Mouse (Mus musculus) neural tube, embryonic 15.5 days (tissue): Measurements from ENCODE around the gene Rce1. TPM values are rescaled to one million over a fixed set of nuclear protein-coding genes. Genes with fewer than 3 reads are reported as not detected.

Experiments
- ATAC-seq: fragments of 200-750 bp; cut with Nextera tagmentation; 2 replicates; pipeline ENCODE4 v1.8.0; 2017; ENCODE audit warnings: mild to moderate bottlenecking, moderate TSS enrichment, moderate library complexity; ENCODE audit not compliant: low FRiP score
- H3K27ac ChIP-seq: fragments of 300-500 bp; sonication (generic); replicated peaks from 2 replicates; pipeline ENCODE4 v1.5.1; 2015; ENCODE audit warnings: mild to moderate bottlenecking, inconsistent platforms
- H3K27me3 ChIP-seq: fragments of 300-500 bp; sonication (generic); replicated peaks from 2 replicates; pipeline ENCODE4 v1.6.1; 2015; ENCODE audit warnings: inconsistent platforms
- H3K36me3 ChIP-seq: fragments of 300-500 bp; sonication (generic); 2 replicates; pipeline ENCODE4 v1.6.1; 2015; ENCODE audit warnings: inconsistent platforms
- H3K4me1 ChIP-seq: fragments of 300-500 bp; sonication (generic); 2 replicates; pipeline ENCODE4 v1.6.1; 2015; ENCODE audit warnings: inconsistent platforms
- H3K4me2 ChIP-seq: fragments of 300-500 bp; sonication (generic); 2 replicates; pipeline ENCODE4 v1.6.1; 2015; ENCODE audit warnings: inconsistent platforms, mild to moderate bottlenecking, moderate library complexity
- H3K4me3 ChIP-seq: fragments of 300-500 bp; sonication (generic); replicated peaks from 2 replicates; pipeline ENCODE4 v1.5.1; 2015; ENCODE audit warnings: mild to moderate bottlenecking, inconsistent platforms
- H3K9ac ChIP-seq: fragments of 300-500 bp; sonication (generic); replicated peaks from 2 replicates; pipeline ENCODE4 v1.6.1; 2015; ENCODE audit warnings: mild to moderate bottlenecking, inconsistent platforms
- H3K9me3 ChIP-seq: fragments of 300-500 bp; sonication (generic); replicated peaks from 2 replicates; pipeline ENCODE4 v1.6.1; 2016; ENCODE audit warnings: inconsistent platforms
- WGBS: fragments of 180-500 bp; shearing (Covaris S2); methylation state at CpG from one replicate; pipeline ENCODE4 v1.1.7; 2015; ENCODE audit warnings: mixed read lengths; 5-methylcytosine and 5-hydroxymethylcytosine counted together
- polyA plus RNA-seq: library from polyadenylated mRNA; unstranded; fragments of >200 nt; fragmentation: Nextera tagmentation; extraction: Ambion mirVana; gene quantifications from 2 replicates; pipeline ENCODE4 v1.2.1, GENCODE M21; 2015

Rce1 gene
- polyA plus RNA-seq, 1 experiment from 2014 or later: 49.8 TPM

- H3K9ac ChIP-seq: 0 out of 2 replicates have a peak overlapping the region, but pooled peaks have one; percentile 4
- no peak overlapping the region for H3K4me3 ChIP-seq
- peak overlapping the region; percentile 90 for H3K4me2 ChIP-seq
- H3K9me3 ChIP-seq: no peaks in the 10 kb centered on the region
- H3K4me1 ChIP-seq: peaks cover 52% of the 10 kb centered on the region
- no peaks in the 10 kb centered on the region for H3K27me3 ChIP-seq
- H3K36me3 ChIP-seq: peaks cover 30% of the 10 kb centered on the region
- no peak for ATAC-seq
- H3K27ac ChIP-seq: no peak overlapping the region
- WGBS: 94% methylated on average over 19 of the region's 19 CpGs
These were observed 13.1 kb downstream of the Rce1 start for GRCm38 (mm10) chr19:4612181-4612961.

GRCm38 (mm10) chr19:4610109-4610508, 15.3 kb downstream of the Rce1 start:
- Histone ChIP-seq H3K4me1 (peaks cover 44% of the 10 kb centered on the region), H3K9ac (no peak overlapping the region), H3K9me3 (no peaks in the 10 kb centered on the region), H3K4me3 (no peak overlapping the region), H3K4me2 (no peak overlapping the region), H3K27me3 (no peaks in the 10 kb centered on the region), H3K36me3 (peaks cover 30% of the 10 kb centered on the region), H3K27ac (no peak overlapping the region)
- 68% methylated on average over 4 of the region's 4 CpGs for WGBS
- no peak for ATAC-seq

- Histone ChIP-seq H3K4me2 (no peak overlapping the region), H3K27ac (no peak overlapping the region), H3K4me1 (peaks cover 33% of the 10 kb centered on the region), H3K9me3 (no peaks in the 10 kb centered on the region), H3K27me3 (no peaks in the 10 kb centered on the region), H3K9ac (no peak overlapping the region), H3K36me3 (peaks cover 26% of the 10 kb centered on the region), H3K4me3 (no peak overlapping the region)
- 85% methylated on average over 4 of the region's 4 CpGs for WGBS
- no peak for ATAC-seq
These were observed 16.9 kb downstream of the Rce1 start for GRCm38 (mm10) chr19:4608511-4608910.

GRCm38 (mm10) chr19:4607406-4607805, 18.0 kb downstream of the Rce1 start:
- no peaks in the 10 kb centered on the region for H3K9me3 ChIP-seq
- no peak overlapping the region for H3K27ac ChIP-seq
- H3K9ac ChIP-seq: no peak overlapping the region
- H3K4me3 ChIP-seq: no peak overlapping the region
- 94% methylated on average over 12 of the region's 12 CpGs for WGBS
- peaks cover 22% of the 10 kb centered on the region for H3K4me1 ChIP-seq
- no peaks in the 10 kb centered on the region for H3K27me3 ChIP-seq
- H3K36me3 ChIP-seq: peaks cover 15% of the 10 kb centered on the region
- no peak for ATAC-seq
- H3K4me2 ChIP-seq: no peak overlapping the region

DNA sequence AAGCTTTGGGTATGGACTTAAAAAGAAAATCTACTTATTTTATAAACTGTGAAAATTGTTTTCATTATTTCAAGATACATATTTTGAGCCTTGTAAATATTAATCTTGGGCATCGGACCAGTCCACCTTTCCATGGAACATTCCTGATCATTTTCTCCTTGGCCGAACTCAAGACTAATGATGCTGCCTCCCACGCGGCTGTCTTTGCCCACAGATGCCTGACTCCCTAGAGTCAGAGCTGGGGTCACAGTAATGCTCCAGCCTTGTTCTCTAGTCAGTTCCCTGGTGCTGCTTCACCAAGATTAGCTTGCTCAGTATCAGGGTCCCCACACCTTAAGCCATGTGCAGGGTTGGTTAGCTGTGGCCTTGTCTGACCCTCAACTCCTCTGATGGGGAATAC, 19.8 kb downstream of the Rce1 start:
- Histone ChIP-seq H3K4me1 (0 out of 2 replicates have a peak, but pooled peaks cover 8% of the 10 kb centered on the region), H3K4me3 (no peak overlapping the region), H3K27me3 (no peaks in the 10 kb centered on the region), H3K9ac (no peak overlapping the region), H3K9me3 (no peaks in the 10 kb centered on the region), H3K36me3 (no peaks in the 10 kb centered on the region), H3K4me2 (no peak overlapping the region), H3K27ac (no peak overlapping the region)
- WGBS: 90% methylated on average over 4 of the region's 4 CpGs
- ATAC-seq: no peak

DNA sequence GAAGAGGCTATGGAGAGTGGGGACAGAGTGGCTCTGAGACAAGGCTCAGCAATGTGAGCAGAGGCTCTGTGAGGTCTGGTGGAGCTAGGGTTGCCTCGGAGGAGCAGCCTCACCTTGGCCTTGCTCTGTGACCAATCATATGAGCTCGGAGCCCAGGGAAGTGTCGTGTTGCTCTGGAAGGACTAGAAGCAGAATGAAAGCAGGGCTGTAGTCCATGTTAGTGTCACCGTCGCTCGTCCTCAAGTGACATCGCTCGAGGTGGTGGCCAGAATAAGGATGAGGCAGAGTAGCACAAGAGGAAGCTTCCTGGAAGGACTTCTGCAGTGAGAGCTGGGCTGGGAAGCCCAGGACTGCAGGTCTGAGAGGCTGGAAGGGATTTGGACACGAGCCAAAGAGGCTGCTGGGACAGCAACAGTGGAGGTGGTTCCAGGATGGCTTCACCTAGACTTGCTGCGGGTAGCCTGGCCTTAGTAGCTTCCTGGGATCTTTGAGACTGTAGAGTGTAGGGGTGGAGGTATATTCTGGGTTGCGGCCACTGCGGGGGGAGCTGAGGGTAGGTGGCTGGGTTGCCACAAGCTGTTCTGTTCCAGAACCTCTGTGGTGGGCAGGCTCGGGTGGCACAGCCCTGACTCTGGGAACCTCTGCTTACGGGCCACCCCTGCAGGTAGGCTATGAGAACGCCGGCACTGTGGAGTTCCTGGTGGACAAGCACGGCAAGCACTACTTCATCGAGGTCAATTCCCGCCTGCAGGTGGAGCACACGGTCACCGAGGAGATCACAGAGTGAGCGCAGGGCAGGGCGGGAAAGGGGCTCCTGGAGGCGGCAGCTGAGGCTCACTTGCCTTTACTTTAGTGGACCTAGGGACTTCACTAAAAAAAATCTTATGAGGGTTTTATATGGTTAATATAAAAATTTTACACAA, 21.4 kb downstream of the Rce1 start:
- ATAC-seq: no peak
- Histone ChIP-seq H3K27me3 (no peaks in the 10 kb centered on the region), H3K4me1 (no peaks in the 10 kb centered on the region), H3K27ac (no peak overlapping the region), H3K9me3 (no peaks in the 10 kb centered on the region), H3K36me3 (no peaks in the 10 kb centered on the region), H3K4me2 (no peak overlapping the region), H3K4me3 (no peak overlapping the region), H3K9ac (no peak overlapping the region)
- 42% methylated on average over 24 of the region's 24 CpGs for WGBS

DNA sequence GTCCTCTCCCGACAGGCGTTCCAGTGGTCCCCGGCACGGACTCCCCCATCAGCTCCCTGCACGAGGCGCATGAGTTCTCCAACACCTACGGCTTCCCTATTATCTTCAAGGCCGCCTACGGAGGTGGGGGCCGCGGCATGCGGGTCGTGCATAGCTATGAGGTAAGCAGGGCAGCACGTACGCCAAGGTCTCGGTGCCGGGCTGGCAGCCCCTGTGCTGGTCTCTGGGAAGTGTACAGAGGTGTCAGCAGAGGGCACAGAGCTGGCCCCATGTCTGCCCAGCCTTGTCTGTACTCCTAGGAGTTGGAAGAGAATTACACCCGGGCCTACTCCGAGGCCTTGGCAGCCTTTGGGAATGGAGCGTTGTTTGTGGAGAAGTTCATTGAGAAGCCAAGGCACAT, 23.0 kb downstream of the Rce1 start:
- no peak overlapping the region for H3K27ac ChIP-seq
- H3K36me3 ChIP-seq: no peaks in the 10 kb centered on the region
- no peak for ATAC-seq

GRCm38 (mm10) chr19:4596071-4596470, 29.4 kb downstream of the Rce1 start:
- no peaks in the 10 kb centered on the region for H3K36me3 ChIP-seq
- H3K9ac ChIP-seq: no peak overlapping the region
- no peaks in the 10 kb centered on the region for H3K9me3 ChIP-seq
- H3K27me3 ChIP-seq: no peaks in the 10 kb centered on the region
- ATAC-seq: no peak
- H3K4me3 ChIP-seq: no peak overlapping the region
- no peak overlapping the region for H3K4me2 ChIP-seq
- no peaks in the 10 kb centered on the region for H3K4me1 ChIP-seq
- H3K27ac ChIP-seq: no peak overlapping the region
- WGBS: 86% methylated on average over 2 of the region's 2 CpGs

More for the DNA sequence above, 23.0 kb downstream of the Rce1 start:
- WGBS: 90% methylated on average over 20 of the region's 20 CpGs
- no peak overlapping the region for H3K4me2 ChIP-seq
- H3K9ac ChIP-seq: no peak overlapping the region
- no peak overlapping the region for H3K4me3 ChIP-seq
- H3K4me1 ChIP-seq: no peaks in the 10 kb centered on the region
- H3K27me3 ChIP-seq: no peaks in the 10 kb centered on the region
- H3K9me3 ChIP-seq: no peaks in the 10 kb centered on the region

DNA sequence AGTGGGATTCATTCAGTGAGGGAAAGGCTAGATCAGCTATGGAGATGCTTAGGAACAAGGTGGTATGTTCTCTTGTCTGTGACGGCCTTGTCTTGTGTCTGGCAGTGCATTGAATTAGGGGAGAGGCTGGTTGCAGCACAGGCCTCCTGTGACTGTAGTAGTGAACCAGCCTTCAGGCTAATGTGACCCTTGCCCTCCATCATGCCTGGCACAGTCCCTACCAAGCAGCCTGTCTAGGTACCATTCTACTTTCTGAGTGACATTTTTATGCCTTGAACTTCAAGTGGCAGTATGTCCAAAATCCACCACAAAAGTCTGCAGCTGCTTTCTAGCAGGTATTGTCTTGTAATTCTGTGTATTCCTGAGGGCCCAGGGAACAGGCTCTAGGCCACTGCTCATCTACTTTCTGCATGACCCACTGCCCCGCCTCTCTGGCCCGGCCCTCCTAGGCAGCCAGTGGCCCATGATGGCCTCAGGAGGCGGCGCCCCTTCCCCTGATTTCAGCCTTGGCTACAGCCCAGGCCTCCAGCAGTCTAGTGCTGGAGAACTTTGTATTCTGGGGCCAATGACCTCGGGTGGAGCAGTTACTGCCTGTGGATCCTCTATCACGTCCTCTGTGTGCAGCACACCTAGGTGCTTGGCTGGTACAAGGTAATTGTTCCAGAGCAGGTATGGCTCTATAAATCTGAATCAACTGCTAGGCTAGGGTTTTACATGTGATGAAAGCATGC, 31.5 kb downstream of the Rce1 start:
- Histone ChIP-seq H3K4me3 (no peak overlapping the region), H3K4me2 (no peak overlapping the region), H3K4me1 (no peaks in the 10 kb centered on the region), H3K36me3 (no peaks in the 10 kb centered on the region), H3K9ac (no peak overlapping the region), H3K27ac (no peak overlapping the region), H3K9me3 (no peaks in the 10 kb centered on the region), H3K27me3 (no peaks in the 10 kb centered on the region)
- 47% methylated on average over 7 of the region's 7 CpGs for WGBS
- ATAC-seq: no peak

DNA sequence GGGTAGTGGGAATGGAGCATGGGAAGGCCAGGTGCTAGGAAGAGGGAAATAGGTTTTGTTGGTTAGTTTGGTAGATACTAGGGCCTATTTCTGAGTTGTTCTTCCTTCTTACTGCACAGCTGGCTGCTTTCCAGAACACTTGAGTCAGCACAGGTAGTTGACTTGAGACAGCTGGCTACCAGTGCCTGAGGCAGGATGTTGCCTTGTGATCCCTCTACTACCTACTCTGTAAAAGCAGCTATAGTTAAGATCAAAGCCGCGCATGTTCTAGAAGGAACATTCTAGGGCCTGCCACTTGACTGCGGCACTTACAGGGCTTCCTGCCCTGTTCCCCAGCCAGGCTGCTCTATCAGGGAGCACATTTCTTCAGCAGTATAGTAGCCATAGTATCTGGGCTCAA, 35.4 kb downstream of the Rce1 start:
- Histone ChIP-seq H3K27me3 (no peaks in the 10 kb centered on the region), H3K36me3 (no peaks in the 10 kb centered on the region), H3K9me3 (no peaks in the 10 kb centered on the region), H3K9ac (no peak overlapping the region), H3K4me3 (no peak overlapping the region), H3K27ac (no peak overlapping the region), H3K4me1 (no peaks in the 10 kb centered on the region), H3K4me2 (no peak overlapping the region)
- 97% methylated on average over 3 of the region's 3 CpGs for WGBS
- ATAC-seq: no peak

GRCm38 (mm10) chr19:4589081-4589480, 36.4 kb downstream of the Rce1 start:
- no peak overlapping the region for H3K4me3 ChIP-seq
- H3K9me3 ChIP-seq: no peaks in the 10 kb centered on the region
- ATAC-seq: no peak
- 74% methylated on average over 1 of the region's 1 CpGs for WGBS
- H3K9ac ChIP-seq: no peak overlapping the region
- H3K4me2 ChIP-seq: no peak overlapping the region
- no peaks in the 10 kb centered on the region for H3K27me3 ChIP-seq
- no peaks in the 10 kb centered on the region for H3K36me3 ChIP-seq
- peaks cover 1% of the 10 kb centered on the region; the same call in 1 of the 2 replicates for H3K4me1 ChIP-seq
- no peak overlapping the region for H3K27ac ChIP-seq
